Mouse (Mus musculus): Measurements from ENCODE around the gene Dbp.

DNA sequence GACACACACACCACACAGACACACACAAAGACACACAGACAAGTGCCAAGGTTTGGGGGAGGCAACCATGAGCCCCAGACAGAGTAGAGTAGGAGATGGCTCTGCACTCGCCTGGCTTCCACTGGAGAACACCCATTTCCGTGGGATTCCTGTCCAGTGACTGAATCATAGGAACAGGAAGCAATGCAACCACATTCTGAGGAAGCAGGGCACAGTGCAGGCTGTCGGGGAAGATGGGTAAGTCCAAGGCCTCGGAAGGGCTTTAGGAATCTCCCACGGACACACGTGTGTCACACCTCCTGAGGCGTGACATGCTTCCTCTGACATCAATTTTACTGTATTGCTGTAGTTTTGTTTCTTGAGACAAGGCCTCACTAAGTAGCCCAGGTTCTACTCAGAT is 43.2 kb downstream of the Dbp start:
- no peak for TF ChIP-seq GATA1 (IDR thresholded peaks at IDR 0.05; ENCODE audit: low read length)
- TF ChIP-seq TAL1 (IDR thresholded peaks at IDR 0.05; ENCODE audit: low read length), result no peak
